ENCODE assay signal across 11 mouse cellular contexts in genomic region chr7:129842303-129843122, GRCm38 (mm10).
A peak's percentile ranks its signal among the peaks of the same experiment; 100 is the strongest.
DNase-seq lines count a peak whose midpoint lies in the region; ATAC-seq lines count a peak whose summit lies in the region.
"Had no signal": no experiment of that assay in that cellular context is flagged by ENCODE, and none has a peak within 500 bp of the region (broad histone marks: within the 10 kb centered on the region; RNA-seq: fewer than 3 reads in every experiment).

No protein-coding gene starts in this region.

- no peaks in the 10 kb centered on the region; the same call in 1 of the 2 replicates for H3K27me3 ChIP-seq in neural tube, embryonic 13.5 days
- H3K27me3 ChIP-seq in hindbrain, embryonic 15.5 days: no peaks in the 10 kb centered on the region

- H3K9ac ChIP-seq in neural tube, embryonic 13.5 days: no peak overlapping the region
- no peak overlapping the region for H3K9ac ChIP-seq in hindbrain, embryonic 15.5 days
- H3K9ac ChIP-seq: limb, embryonic 13.5 days had no signal

- peak; percentile 77 for ATAC-seq in neural tube, embryonic 13.5 days (ENCODE audit: low read depth)
- ATAC-seq in hindbrain, embryonic 15.5 days (ENCODE audit: low FRiP score, low read depth): peak; percentile 38; the same call in 1 of the 2 replicates

- no peaks in the 10 kb centered on the region for H3K36me3 ChIP-seq in neural tube, embryonic 13.5 days
- H3K36me3 ChIP-seq in hindbrain, embryonic 15.5 days: no peaks in the 10 kb centered on the region
- H3K36me3 ChIP-seq: limb, embryonic 13.5 days had no signal

- H3K4me1 ChIP-seq in neural tube, embryonic 13.5 days (replicated peaks): peaks cover 9% of the 10 kb centered on the region
- H3K4me1 ChIP-seq in hindbrain, embryonic 15.5 days (replicated peaks): no peaks in the 10 kb centered on the region

- 0 out of 2 replicates have a peak overlapping the region, but pooled peaks have one; percentile 6 for H3K27ac ChIP-seq in neural tube, embryonic 13.5 days (replicated peaks)
- no peak overlapping the region for H3K27ac ChIP-seq in hindbrain, embryonic 15.5 days (replicated peaks)
- H3K27ac ChIP-seq: kidney, postnatal 0 days; limb, embryonic 13.5 days had no signal

- H3K4me3 ChIP-seq in neural tube, embryonic 13.5 days: no peak overlapping the region
- H3K4me3 ChIP-seq in hindbrain, embryonic 15.5 days: no peak overlapping the region
- H3K4me3 ChIP-seq: limb, embryonic 13.5 days had no signal

- peak; percentile 3 to 16 for DNase-seq in frontal cortex, adult 2 months (ENCODE audit: extremely low spot score in 1 of 2, low spot score in 1 of 2)
- DNase-seq in frontal cortex, postnatal 25 days (ENCODE audit: low spot score in 2 of 2): no peak
- DNase-seq in neural tube, embryonic 10.5 days (ENCODE audit: extremely low spot score, low spot score): no peak
- DNase-seq in telencephalon, adult 2 months (ENCODE audit: low read depth, low spot score): peak; percentile 78
- DNase-seq in ovary, postnatal 36 days (ENCODE audit: low spot score): no peak
- no peak for DNase-seq in ovary, postnatal 10 days (ENCODE audit: low spot score)
- DNase-seq: lung, postnatal 14 days had no signal

- H3K4me2 ChIP-seq in neural tube, embryonic 13.5 days: no peak overlapping the region
- H3K4me2 ChIP-seq in hindbrain, embryonic 15.5 days: no peak overlapping the region
- H3K4me2 ChIP-seq: limb, embryonic 13.5 days had no signal

- no peaks in the 10 kb centered on the region for H3K9me3 ChIP-seq in neural tube, embryonic 13.5 days
- no peaks in the 10 kb centered on the region for H3K9me3 ChIP-seq in hindbrain, embryonic 15.5 days
- H3K9me3 ChIP-seq: limb, embryonic 13.5 days had no signal

- 40% methylated on average over 10 of the region's 10 CpGs for WGBS in neural tube, embryonic 13.5 days
- 37% methylated on average over 10 of the region's 10 CpGs for WGBS in hindbrain, embryonic 15.5 days

Comparison
In these comparisons a context has a peak if more than half of its experiments do, and no peak if none do; other contexts are left out.
1. DNase-seq: peak in frontal cortex, adult 2 months (2 of 2) and telencephalon, adult 2 months (single experiment); none in frontal cortex, postnatal 25 days (0 of 2), neural tube, embryonic 10.5 days (single experiment), ovary, postnatal 36 days (single experiment) and ovary, postnatal 10 days (single experiment).